ENCODE assay signal across 10 mouse cellular contexts in the genomic region with DNA sequence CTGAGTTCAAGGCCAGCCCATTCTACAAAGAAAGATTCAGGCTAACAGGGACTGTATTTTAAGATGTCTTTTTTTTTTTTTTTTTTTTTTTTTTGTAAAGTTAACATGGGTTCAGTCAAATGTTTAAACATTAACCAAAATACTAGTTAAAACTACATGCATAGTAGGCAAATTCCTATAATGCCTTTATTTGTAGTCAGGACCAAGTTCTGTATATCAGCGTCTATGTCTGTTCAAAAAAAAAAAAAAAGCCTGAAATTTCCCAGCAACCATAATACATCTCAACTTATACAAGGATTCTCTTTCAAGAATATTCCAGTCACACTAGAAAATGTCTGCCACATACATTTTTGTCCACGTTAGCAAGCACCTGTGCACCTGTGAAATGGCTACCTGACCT. TPM values are rescaled to one million over a fixed set of nuclear protein-coding genes. Genes with fewer than 3 reads are reported as not detected.
DNase-seq lines count a peak whose midpoint lies in the region; ATAC-seq and TF ChIP-seq lines count a peak whose summit lies in the region.
"Had no signal": no experiment of that assay in that cellular context is flagged by ENCODE, and none has a peak within 500 bp of the region (broad histone marks: within the 10 kb centered on the region; RNA-seq: fewer than 3 reads in every experiment).

No protein-coding gene starts in this region.

- 64% methylated on average over 2 of the region's 2 CpGs for WGBS in heart, embryonic 15.5 days
- 71% methylated on average over 2 of the region's 2 CpGs for WGBS in embryonic facial prominence, embryonic 12.5 days
- WGBS in hindbrain, embryonic 16.5 days, result 71% methylated on average over 2 of the region's 2 CpGs
- WGBS in midbrain, embryonic 12.5 days, result 83% methylated on average over 2 of the region's 2 CpGs
- WGBS in cerebellum, adult 2 months, result 18% methylated on average over 2 of the region's 2 CpGs

- TF ChIP-seq CTCF in cerebellum, adult 2 months (IDR thresholded peaks at IDR 0.05; ENCODE audit: borderline replicate concordance, insufficient read depth, low read depth, low read length), result no peak

- peak overlapping the region; percentile 67 for H3K4me2 ChIP-seq in heart, embryonic 15.5 days
- peak overlapping the region; percentile 71 for H3K4me2 ChIP-seq in embryonic facial prominence, embryonic 12.5 days (replicated peaks)
- H3K4me2 ChIP-seq in hindbrain, embryonic 16.5 days (ENCODE audit: low read length), result peak overlapping the region; percentile 72
- peak overlapping the region; percentile 72 for H3K4me2 ChIP-seq in midbrain, embryonic 12.5 days (replicated peaks)

- DNase-seq in heart, postnatal 25 days (ENCODE audit: low spot score), result no peak
- DNase-seq in ovary, adult 18-20 months (ENCODE audit: low spot score), result no peak
- DNase-seq in cerebellum, adult 2 months, result no peak
- DNase-seq in adrenal gland, postnatal 10 days, result no peak
- DNase-seq: thymus, postnatal 36 days had no signal

- H3K4me1 ChIP-seq in heart, embryonic 15.5 days (replicated peaks), result peaks cover 35% of the 10 kb centered on the region
- H3K4me1 ChIP-seq in embryonic facial prominence, embryonic 12.5 days, result peaks cover 19% of the 10 kb centered on the region; the same call in 1 of the 2 replicates
- peaks cover 29% of the 10 kb centered on the region for H3K4me1 ChIP-seq in hindbrain, embryonic 16.5 days (ENCODE audit: control insufficient read depth, insufficient read depth, low read depth, low read length)
- H3K4me1 ChIP-seq in midbrain, embryonic 12.5 days, result peaks cover 37% of the 10 kb centered on the region
- H3K4me1 ChIP-seq in cerebellum, adult 2 months (ENCODE audit: control insufficient read depth, insufficient read depth, low read length), result no peaks in the 10 kb centered on the region

- H3K36me3 ChIP-seq in heart, embryonic 15.5 days, result peaks cover 5% of the 10 kb centered on the region
- H3K36me3 ChIP-seq in embryonic facial prominence, embryonic 12.5 days, result peaks cover 11% of the 10 kb centered on the region; the same call in 1 of the 2 replicates
- peaks cover 3% of the 10 kb centered on the region; the same call in 1 of the 2 replicates for H3K36me3 ChIP-seq in hindbrain, embryonic 16.5 days (ENCODE audit: control insufficient read depth, insufficient read depth, low read length)
- peaks cover 11% of the 10 kb centered on the region for H3K36me3 ChIP-seq in midbrain, embryonic 12.5 days

- no peak overlapping the region for H3K27ac ChIP-seq in heart, embryonic 15.5 days
- H3K27ac ChIP-seq in embryonic facial prominence, embryonic 12.5 days, result no peak overlapping the region
- no peak overlapping the region for H3K27ac ChIP-seq in hindbrain, embryonic 16.5 days (ENCODE audit: low read depth, low read length)
- H3K27ac ChIP-seq in midbrain, embryonic 12.5 days (replicated peaks), result no peak overlapping the region
- H3K27ac ChIP-seq in cerebellum, adult 2 months (ENCODE audit: insufficient read depth, low read length), result no peak overlapping the region

- no peak for TF ChIP-seq POLR2A in cerebellum, adult 2 months (IDR thresholded peaks at IDR 0.05; ENCODE audit: borderline replicate concordance, insufficient read depth, low read length)

- H3K27me3 ChIP-seq in heart, embryonic 15.5 days, result no peaks in the 10 kb centered on the region
- H3K27me3 ChIP-seq in embryonic facial prominence, embryonic 12.5 days, result no peaks in the 10 kb centered on the region
- no peaks in the 10 kb centered on the region for H3K27me3 ChIP-seq in hindbrain, embryonic 16.5 days (replicated peaks; ENCODE audit: control insufficient read depth, insufficient read depth, low read length)
- H3K27me3 ChIP-seq in midbrain, embryonic 12.5 days, result no peaks in the 10 kb centered on the region
- no peaks in the 10 kb centered on the region for H3K27me3 ChIP-seq in cerebellum, adult 2 months (ENCODE audit: control insufficient read depth, insufficient read depth, low read length)

- ATAC-seq in heart, embryonic 15.5 days (replicated peaks; ENCODE audit: insufficient number of reproducible peaks, insufficient read depth, low FRiP score, low read depth), result no peak
- ATAC-seq in embryonic facial prominence, embryonic 12.5 days (ENCODE audit: insufficient number of reproducible peaks, insufficient read depth, low FRiP score, low TSS enrichment), result no peak
- ATAC-seq in hindbrain, embryonic 16.5 days, result no peak
- ATAC-seq in midbrain, embryonic 12.5 days (ENCODE audit: low FRiP score, low read depth), result no peak

- intact Hi-C loops in heart, postnatal 25 days (cut with DNase I), result no loop called here

- no peaks in the 10 kb centered on the region for H3K9me3 ChIP-seq in heart, embryonic 15.5 days (replicated peaks)
- H3K9me3 ChIP-seq in embryonic facial prominence, embryonic 12.5 days, result no peaks in the 10 kb centered on the region
- H3K9me3 ChIP-seq in hindbrain, embryonic 16.5 days (ENCODE audit: control insufficient read depth, low read length), result no peaks in the 10 kb centered on the region
- no peaks in the 10 kb centered on the region for H3K9me3 ChIP-seq in midbrain, embryonic 12.5 days

- H3K9ac ChIP-seq in heart, embryonic 15.5 days, result peak overlapping the region; percentile 99; the same call in 1 of the 2 replicates
- H3K9ac ChIP-seq in embryonic facial prominence, embryonic 12.5 days, result peak overlapping the region; percentile 99; the same call in 1 of the 2 replicates
- no peak overlapping the region; the same call in 1 of the 2 replicates for H3K9ac ChIP-seq in hindbrain, embryonic 16.5 days (ENCODE audit: low read depth, low read length)
- 0 out of 2 replicates have a peak overlapping the region, but pooled peaks have one; percentile 98 for H3K9ac ChIP-seq in midbrain, embryonic 12.5 days (replicated peaks)

- peak overlapping the region; percentile 98 for H3K4me3 ChIP-seq in heart, embryonic 15.5 days
- H3K4me3 ChIP-seq in embryonic facial prominence, embryonic 12.5 days, result peak overlapping the region; percentile 95
- H3K4me3 ChIP-seq in hindbrain, embryonic 16.5 days (ENCODE audit: low read length), result peak overlapping the region; percentile 97
- H3K4me3 ChIP-seq in midbrain, embryonic 12.5 days, result peak overlapping the region; percentile 97
- no peak overlapping the region for H3K4me3 ChIP-seq in cerebellum, adult 2 months (replicated peaks; ENCODE audit: insufficient read depth, low read depth, low read length)

RNA-seq across cellular contexts. Expression of gene Cnot6, which starts 1.9 kb away (rescaled TPM):
- polyA plus RNA-seq in heart, embryonic 15.5 days (2015; fragmentation: Nextera tagmentation; extraction: Ambion mirVana), result 35.8 and 40.1 TPM in 2 replicates
- 10 to 100 TPM; 20.9 to 25.0 TPM for total RNA-seq in heart, postnatal 25 days (2021)
- polyA plus RNA-seq in embryonic facial prominence, embryonic 12.5 days (2016; fragmentation: Nextera tagmentation; extraction: Ambion mirVana), result 85.9 and 90.0 TPM in 2 replicates
- polyA plus RNA-seq in hindbrain, embryonic 16.5 days (2015; fragmentation: Nextera tagmentation; extraction: Ambion mirVana), result 30.1 and 36.1 TPM in 2 replicates
- 93.4 and 99.8 TPM in 2 replicates for polyA plus RNA-seq in midbrain, embryonic 12.5 days (2016; fragmentation: Nextera tagmentation; extraction: Ambion mirVana)
- 26.3 and 29.1 TPM in 2 replicates for polyA plus RNA-seq in cerebellum, adult 2 months (2012; rRNA removed)
- total RNA-seq in adrenal gland, postnatal 10 days (2021), result 10 to 100 TPM; 51.1 to 61.2 TPM

RNA-seq across cellular contexts. Expression of gene Scgb3a1, which starts 47.3 kb away (rescaled TPM):
- polyA plus RNA-seq in heart, embryonic 15.5 days (2015; fragmentation: Nextera tagmentation; extraction: Ambion mirVana), result 0.53 and 0.76 TPM in 2 replicates
- 1 to 10 TPM; 1.2 to 1.4 TPM for total RNA-seq in heart, postnatal 25 days (2021)
- not detected in 2 replicates for polyA plus RNA-seq in embryonic facial prominence, embryonic 12.5 days (2016; fragmentation: Nextera tagmentation; extraction: Ambion mirVana)
- not detected in 2 replicates for polyA plus RNA-seq in hindbrain, embryonic 16.5 days (2015; fragmentation: Nextera tagmentation; extraction: Ambion mirVana)
- polyA plus RNA-seq in midbrain, embryonic 12.5 days (2016; fragmentation: Nextera tagmentation; extraction: Ambion mirVana), result not detected in 2 replicates
- 0.40 TPM in 1 of 2 replicates, not detected in the other for polyA plus RNA-seq in cerebellum, adult 2 months (2012; rRNA removed)
- not detected for total RNA-seq in adrenal gland, postnatal 10 days (2021)
- polyA plus RNA-seq: brain, embryonic 14.5 days had no signal
